Mouse (Mus musculus): ENCODE results near the gene Ccdc6. TPM values are rescaled to one million over a fixed set of nuclear protein-coding genes. Genes with fewer than 3 reads are reported as not detected.

The Ccdc6 gene
- total and polyA plus RNA-seq, 2 experiments, result 8.4 to 10.7 TPM

DNA sequence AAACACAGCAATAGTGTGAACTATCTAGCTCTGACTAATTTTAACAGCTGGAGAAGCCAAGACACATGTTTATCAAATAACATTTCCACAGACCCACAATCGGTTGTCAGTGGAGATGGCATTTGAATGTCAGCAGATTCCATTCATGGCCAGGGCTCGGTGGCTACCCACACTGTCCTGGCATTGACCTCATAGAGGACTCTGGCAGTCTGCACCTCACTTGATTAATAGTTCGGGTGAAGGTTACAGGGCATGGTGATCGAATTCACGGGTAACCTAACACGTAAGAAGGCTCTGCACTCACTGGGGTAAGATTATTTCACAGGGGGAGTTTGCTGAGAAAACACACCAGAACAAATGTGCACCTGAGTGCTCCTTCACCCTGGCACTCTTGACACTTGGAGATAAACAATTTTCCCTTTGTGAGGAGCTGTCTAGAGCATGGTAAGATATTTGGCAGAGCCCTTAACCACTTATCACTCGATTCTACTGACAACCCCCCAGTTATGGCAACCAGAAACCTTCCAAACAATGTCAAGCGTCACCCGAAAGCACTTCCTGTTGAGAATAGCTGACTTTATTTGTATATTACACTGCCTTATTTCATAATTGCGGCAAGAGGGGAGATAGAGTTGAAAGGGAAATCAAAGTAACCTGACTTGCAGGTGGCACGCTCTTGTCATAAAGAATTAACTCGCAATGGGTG, 11.5 kb upstream of the Ccdc6 start:
- no peaks in the 10 kb centered on the region for H3K27me3 ChIP-seq (ENCODE audit: control insufficient read depth, insufficient read depth, low read length)
- no peak for TF ChIP-seq POLR2A (IDR thresholded peaks at IDR 0.05; ENCODE audit: extremely low read depth, insufficient read depth, low read length)
- no peak for TF ChIP-seq CTCF (IDR thresholded peaks at IDR 0.05; ENCODE audit: low read depth, low read length)
- no peaks in the 10 kb centered on the region for H3K4me1 ChIP-seq (ENCODE audit: control insufficient read depth, insufficient read depth, low read length)
- no peak overlapping the region for H3K27ac ChIP-seq (replicated peaks; ENCODE audit: insufficient read depth, low read depth, low read length)
- H3K79me2 ChIP-seq (ENCODE audit: control insufficient read depth, insufficient read depth, low read length), result no peaks in the 10 kb centered on the region
- H3K4me3 ChIP-seq (ENCODE audit: insufficient read depth, low read depth, low read length), result no peak overlapping the region
- H3K36me3 ChIP-seq (ENCODE audit: control insufficient read depth, insufficient read depth, low read length), result no peaks in the 10 kb centered on the region
- DNase-seq (ENCODE audit: extremely low read depth, low read depth, low spot score), result no peak
- 76% methylated on average over 12 of the region's 12 CpGs for WGBS
- H3K9ac ChIP-seq (ENCODE audit: low read depth, low read length), result no peak overlapping the region

DNA sequence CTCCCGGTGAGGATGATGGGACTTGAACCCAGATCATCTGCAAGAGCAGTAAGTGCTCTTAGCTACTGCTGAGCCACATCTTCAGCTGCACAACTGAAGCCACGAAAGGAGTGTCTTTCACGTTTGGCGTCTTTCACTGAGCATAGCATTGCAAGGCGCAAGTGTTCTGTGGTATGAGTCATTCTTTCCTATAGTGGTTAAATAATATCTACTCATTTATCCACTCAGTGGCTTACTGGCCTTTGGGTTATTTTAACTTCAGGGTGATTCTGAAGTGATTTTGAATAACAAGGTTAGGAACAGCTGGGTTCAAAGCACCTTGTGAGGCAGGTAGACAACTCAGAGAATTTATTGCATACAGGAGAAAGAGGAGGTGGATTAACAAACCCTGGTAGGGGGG, 8.1 kb upstream of the Ccdc6 start:
- H3K4me3 ChIP-seq (ENCODE audit: insufficient read depth, low read depth, low read length), result no peak overlapping the region
- DNase-seq (ENCODE audit: extremely low read depth, low read depth, low spot score), result no peak
- no peak overlapping the region for H3K9ac ChIP-seq (ENCODE audit: low read depth, low read length)
- no peaks in the 10 kb centered on the region for H3K27me3 ChIP-seq (ENCODE audit: control insufficient read depth, insufficient read depth, low read length)
- no peaks in the 10 kb centered on the region for H3K36me3 ChIP-seq (ENCODE audit: control insufficient read depth, insufficient read depth, low read length)
- 92% methylated on average over 5 of the region's 5 CpGs for WGBS
- TF ChIP-seq CTCF (IDR thresholded peaks at IDR 0.05; ENCODE audit: low read depth, low read length) (no peak), POLR2A (IDR thresholded peaks at IDR 0.05; ENCODE audit: extremely low read depth, insufficient read depth, low read length) (no peak)
- no peak overlapping the region for H3K27ac ChIP-seq (replicated peaks; ENCODE audit: insufficient read depth, low read depth, low read length)
- H3K79me2 ChIP-seq (ENCODE audit: control insufficient read depth, insufficient read depth, low read length), result no peaks in the 10 kb centered on the region
- H3K4me1 ChIP-seq (ENCODE audit: control insufficient read depth, insufficient read depth, low read length), result no peaks in the 10 kb centered on the region

GRCm38 (mm10) chr10:70091876-70092462, 5.0 kb upstream of the Ccdc6 start:
- Histone ChIP-seq H3K36me3 (ENCODE audit: control insufficient read depth, insufficient read depth, low read length) (no peaks in the 10 kb centered on the region), H3K9ac (ENCODE audit: low read depth, low read length) (no peak overlapping the region), H3K79me2 (ENCODE audit: control insufficient read depth, insufficient read depth, low read length) (no peaks in the 10 kb centered on the region), H3K4me3 (ENCODE audit: insufficient read depth, low read depth, low read length) (no peak overlapping the region), H3K27me3 (ENCODE audit: control insufficient read depth, insufficient read depth, low read length) (no peaks in the 10 kb centered on the region), H3K4me1 (ENCODE audit: control insufficient read depth, insufficient read depth, low read length) (peaks cover 2% of the 10 kb centered on the region), H3K27ac (replicated peaks; ENCODE audit: insufficient read depth, low read depth, low read length) (no peak overlapping the region)
- no peak for TF ChIP-seq CTCF (IDR thresholded peaks at IDR 0.05; ENCODE audit: low read depth, low read length)
- no peak for TF ChIP-seq POLR2A (IDR thresholded peaks at IDR 0.05; ENCODE audit: extremely low read depth, insufficient read depth, low read length)
- DNase-seq (ENCODE audit: extremely low read depth, low read depth, low spot score), result no peak
- WGBS, result 82% methylated on average over 4 of the region's 4 CpGs

- no peak overlapping the region for H3K9ac ChIP-seq (ENCODE audit: low read depth, low read length)
- 73% methylated on average over 1 of the region's 1 CpGs for WGBS
- peaks cover 10% of the 10 kb centered on the region for H3K4me1 ChIP-seq (ENCODE audit: control insufficient read depth, insufficient read depth, low read length)
- no peak for DNase-seq (ENCODE audit: extremely low read depth, low read depth, low spot score)
- peaks cover 7% of the 10 kb centered on the region; the same call in 1 of the 2 replicates for H3K79me2 ChIP-seq (ENCODE audit: control insufficient read depth, insufficient read depth, low read length)
- no peak overlapping the region for H3K27ac ChIP-seq (replicated peaks; ENCODE audit: insufficient read depth, low read depth, low read length)
- no peaks in the 10 kb centered on the region for H3K27me3 ChIP-seq (ENCODE audit: control insufficient read depth, insufficient read depth, low read length)
- H3K36me3 ChIP-seq (ENCODE audit: control insufficient read depth, insufficient read depth, low read length), result no peaks in the 10 kb centered on the region
- TF ChIP-seq CTCF (IDR thresholded peaks at IDR 0.05; ENCODE audit: low read depth, low read length) (no peak), POLR2A (IDR thresholded peaks at IDR 0.05; ENCODE audit: extremely low read depth, insufficient read depth, low read length) (no peak)
- no peak overlapping the region for H3K4me3 ChIP-seq (ENCODE audit: insufficient read depth, low read depth, low read length)
These were observed 3.1 kb upstream of the Ccdc6 start for GRCm38 (mm10) chr10:70093782-70094181.

DNA sequence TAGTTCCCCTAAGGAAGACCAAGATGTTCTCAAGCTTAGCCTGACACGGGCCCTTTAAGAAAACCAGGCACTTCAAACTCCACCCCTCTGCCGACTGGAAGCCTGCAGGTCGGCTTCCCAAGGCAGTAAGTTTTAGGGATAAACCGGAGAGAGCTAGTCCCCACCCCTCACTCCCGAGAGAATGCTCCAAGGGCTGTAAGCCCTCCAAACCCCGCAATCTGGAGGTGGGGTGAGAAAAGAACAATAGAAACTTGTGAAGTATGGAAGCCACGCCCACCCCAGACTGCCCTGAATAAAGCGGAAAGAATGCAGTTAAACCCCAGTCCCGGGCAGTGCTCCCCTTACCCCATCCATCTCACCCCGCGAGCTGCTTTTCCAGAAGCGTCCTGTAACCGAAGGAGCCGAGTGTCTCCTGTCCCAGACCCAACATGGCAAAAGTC, 1.9 kb upstream of the Ccdc6 start:
- Histone ChIP-seq H3K36me3 (ENCODE audit: control insufficient read depth, insufficient read depth, low read length) (no peaks in the 10 kb centered on the region), H3K4me1 (ENCODE audit: control insufficient read depth, insufficient read depth, low read length) (peaks cover 17% of the 10 kb centered on the region), H3K9ac (ENCODE audit: low read depth, low read length) (peak overlapping the region; percentile 37; the same call in 1 of the 2 replicates), H3K27me3 (ENCODE audit: control insufficient read depth, insufficient read depth, low read length) (no peaks in the 10 kb centered on the region), H3K79me2 (ENCODE audit: control insufficient read depth, insufficient read depth, low read length) (peaks cover 19% of the 10 kb centered on the region), H3K27ac (replicated peaks; ENCODE audit: insufficient read depth, low read depth, low read length) (peak overlapping the region; percentile 85), H3K4me3 (ENCODE audit: insufficient read depth, low read depth, low read length) (peak overlapping the region; percentile 24)
- WGBS, result under 1% methylated on average over 14 of the region's 14 CpGs
- peak; percentile 70 for DNase-seq (ENCODE audit: extremely low read depth, low read depth, low spot score)
- TF ChIP-seq CTCF (IDR thresholded peaks at IDR 0.05; ENCODE audit: low read depth, low read length) (no peak), POLR2A (IDR thresholded peaks at IDR 0.05; ENCODE audit: extremely low read depth, insufficient read depth, low read length) (peak; percentile 35; the same call in 1 of the 2 replicates)
